ENCODE assay signal across 11 mouse cellular contexts in genomic region chr9:32874306-32874875, GRCm38 (mm10).
A peak's percentile ranks its signal among the peaks of the same experiment; 100 is the strongest.
DNase-seq lines count a peak whose midpoint lies in the region; ATAC-seq and TF ChIP-seq lines count a peak whose summit lies in the region.
"Had no signal": no experiment of that assay in that cellular context is flagged by ENCODE, and none has a peak within 500 bp of the region (broad histone marks: within the 10 kb centered on the region; RNA-seq: fewer than 3 reads in every experiment).

No protein-coding gene starts in this region.

- no peak overlapping the region for H3K27ac ChIP-seq in lung, postnatal 0 days (ENCODE audit: low read length)
- no peak overlapping the region for H3K27ac ChIP-seq in thymus, adult 2 months (ENCODE audit: control insufficient read depth, insufficient read depth, low read length)
- H3K27ac ChIP-seq: hindbrain, embryonic 15.5 days; liver, embryonic 14.5 days had no signal

- H3K9ac ChIP-seq in lung, postnatal 0 days (replicated peaks; ENCODE audit: low read depth): no peak overlapping the region
- H3K9ac ChIP-seq: hindbrain, embryonic 15.5 days; liver, embryonic 14.5 days had no signal

- peak; percentile 11 to 29 for DNase-seq in heart, adult 18-20 months
- DNase-seq in heart, postnatal 25 days (ENCODE audit: low spot score): no peak
- peak; percentile 12 for DNase-seq in lung, postnatal 0 days (ENCODE audit: low spot score)
- no peak for DNase-seq in lung, adult 2 months
- DNase-seq in adrenal gland, postnatal 14 days: peak; percentile 20
- DNase-seq in kidney, postnatal 4 days: peak; percentile 33 to 37
- no peak for DNase-seq in thymus, adult 2 months
- no peak for DNase-seq in right cerebral cortex, postnatal 25 days

- 37% methylated on average over 6 of the region's 6 CpGs for WGBS in lung, postnatal 0 days
- 36% methylated on average over 6 of the region's 6 CpGs for WGBS in lung, adult 2 months
- 89% methylated on average over 6 of the region's 6 CpGs for WGBS in thymus, adult 2 months

- no peaks in the 10 kb centered on the region for H3K27me3 ChIP-seq in lung, postnatal 0 days (replicated peaks; ENCODE audit: insufficient read depth, low read length)
- H3K27me3 ChIP-seq in thymus, adult 2 months (ENCODE audit: control insufficient read depth, insufficient read depth, low read length): no peaks in the 10 kb centered on the region
- H3K27me3 ChIP-seq: hindbrain, embryonic 15.5 days had no signal

- TF ChIP-seq EP300 in lung, postnatal 0 days (IDR thresholded peaks at IDR 0.05): no peak

- no peak for ATAC-seq in lung, postnatal 0 days

- intact Hi-C loops in heart, postnatal 25 days (cut with DNase I): no loop called here

- TF ChIP-seq POLR2A in lung, adult 2 months (IDR thresholded peaks at IDR 0.05; ENCODE audit: borderline replicate concordance, extremely low read depth, low read depth, low read length): no peak
- no peak for TF ChIP-seq POLR2A in thymus, adult 2 months (IDR thresholded peaks at IDR 0.05; ENCODE audit: control insufficient read depth, extremely low read depth, insufficient read depth, low read length, poor library complexity)

- no peak overlapping the region for H3K4me3 ChIP-seq in lung, postnatal 0 days (ENCODE audit: low read depth, low read length)
- no peak overlapping the region for H3K4me3 ChIP-seq in lung, adult 2 months (replicated peaks; ENCODE audit: extremely low read depth, low read depth, low read length)
- no peak overlapping the region for H3K4me3 ChIP-seq in thymus, adult 2 months (ENCODE audit: control insufficient read depth, insufficient read depth, low read length)
- H3K4me3 ChIP-seq: hindbrain, embryonic 15.5 days; myocyte had no signal

- TF ChIP-seq CTCF in lung, postnatal 0 days (IDR thresholded peaks at IDR 0.05): no peak
- TF ChIP-seq CTCF in lung, adult 2 months (IDR thresholded peaks at IDR 0.05; ENCODE audit: insufficient read depth, low read length): no peak
- no peak for TF ChIP-seq CTCF in thymus, adult 2 months (IDR thresholded peaks at IDR 0.05; ENCODE audit: borderline replicate concordance, control insufficient read depth, extremely low read depth, insufficient read depth, low read length, poor library complexity)

- no peak overlapping the region for H3K4me2 ChIP-seq in lung, postnatal 0 days (replicated peaks; ENCODE audit: low read depth, low read length)
- H3K4me2 ChIP-seq: hindbrain, embryonic 15.5 days had no signal

- 0 out of 2 replicates have a peak, but pooled peaks cover 4% of the 10 kb centered on the region for H3K4me1 ChIP-seq in lung, postnatal 0 days (ENCODE audit: insufficient read depth, low read depth, low read length)
- peaks cover 2% of the 10 kb centered on the region; the same call in 1 of the 2 replicates for H3K4me1 ChIP-seq in lung, adult 2 months (ENCODE audit: control insufficient read depth, insufficient read depth, low read length)
- 0 out of 2 replicates have a peak, but pooled peaks cover 3% of the 10 kb centered on the region for H3K4me1 ChIP-seq in thymus, adult 2 months (replicated peaks; ENCODE audit: control insufficient read depth, insufficient read depth, low read length)
- H3K4me1 ChIP-seq: hindbrain, embryonic 15.5 days had no signal

- no peaks in the 10 kb centered on the region for H3K9me3 ChIP-seq in lung, postnatal 0 days (ENCODE audit: low read length)
- H3K9me3 ChIP-seq: hindbrain, embryonic 15.5 days had no signal

- H3K36me3 ChIP-seq in lung, postnatal 0 days (ENCODE audit: insufficient read depth, low read length): no peaks in the 10 kb centered on the region
- H3K36me3 ChIP-seq in thymus, adult 2 months (ENCODE audit: control insufficient read depth, insufficient read depth, low read length): no peaks in the 10 kb centered on the region
- H3K36me3 ChIP-seq: hindbrain, embryonic 15.5 days had no signal

Comparison
In these comparisons a context has a peak if more than half of its experiments do, and no peak if none do; other contexts are left out.
1. DNase-seq: peak in heart, adult 18-20 months (2 of 2), lung, postnatal 0 days (single experiment), adrenal gland, postnatal 14 days (single experiment) and kidney, postnatal 4 days (2 of 2); none in heart, postnatal 25 days (single experiment), lung, adult 2 months (single experiment), thymus, adult 2 months (single experiment) and right cerebral cortex, postnatal 25 days (single experiment).